Mouse (Mus musculus) neural tube, embryonic 13.5 days (tissue): ENCODE measurements around the gene Arhgap31. TPM values are rescaled to one million over a fixed set of nuclear protein-coding genes. Genes with fewer than 3 reads are reported as not detected.

ENCODE experiments used
- ATAC-seq: fragments of 200-750 bp; cut with Nextera tagmentation; 2 replicates; pipeline ENCODE4 v1.8.0; 2017; ENCODE audit warnings: low read depth, mild to moderate bottlenecking, moderate TSS enrichment, moderate library complexity
- H3K27ac ChIP-seq: fragments of 300-500 bp; sonication (generic); replicated peaks from 2 replicates; pipeline ENCODE4 v1.5.1; 2015; ENCODE audit warnings: moderate library complexity, mild to moderate bottlenecking, inconsistent platforms
- H3K27me3 ChIP-seq: fragments of 300-500 bp; sonication (generic); 2 replicates; pipeline ENCODE4 v1.6.1; 2015; ENCODE audit warnings: mild to moderate bottlenecking, inconsistent platforms
- H3K36me3 ChIP-seq: fragments of 300-500 bp; sonication (generic); 2 replicates; pipeline ENCODE4 v1.6.1; 2015; ENCODE audit warnings: mild to moderate bottlenecking, inconsistent platforms
- H3K4me1 ChIP-seq: fragments of 300-500 bp; sonication (generic); replicated peaks from 2 replicates; pipeline ENCODE4 v1.6.1; 2015; ENCODE audit warnings: inconsistent platforms
- H3K4me2 ChIP-seq: fragments of 300-500 bp; sonication (generic); 2 replicates; pipeline ENCODE4 v1.6.1; 2015; ENCODE audit warnings: inconsistent platforms, mild to moderate bottlenecking, moderate library complexity
- H3K4me3 ChIP-seq: fragments of 300-500 bp; sonication (generic); 2 replicates; pipeline ENCODE4 v1.5.1; 2015; ENCODE audit warnings: mild to moderate bottlenecking, inconsistent platforms
- H3K9ac ChIP-seq: fragments of 300-500 bp; sonication (generic); 2 replicates; pipeline ENCODE4 v1.6.1; 2015; ENCODE audit warnings: moderate library complexity, mild to moderate bottlenecking, inconsistent platforms
- H3K9me3 ChIP-seq: fragments of 300-500 bp; sonication (generic); 2 replicates; pipeline ENCODE4 v1.6.1; 2016; ENCODE audit warnings: inconsistent platforms
- WGBS: fragments of 180-500 bp; shearing (Covaris S2); methylation state at CpG from one replicate; pipeline ENCODE4 v1.1.7; 2015; 5-methylcytosine and 5-hydroxymethylcytosine counted together
- polyA plus RNA-seq: library from polyadenylated mRNA; unstranded; fragments of >200 nt; fragmentation: Nextera tagmentation; extraction: Ambion mirVana; gene quantifications from 2 replicates; pipeline ENCODE4 v1.2.1, GENCODE M21; 2015

Gene Arhgap31
- polyA plus RNA-seq, 1 experiment from 2014 or later = 5.8 TPM

DNA sequence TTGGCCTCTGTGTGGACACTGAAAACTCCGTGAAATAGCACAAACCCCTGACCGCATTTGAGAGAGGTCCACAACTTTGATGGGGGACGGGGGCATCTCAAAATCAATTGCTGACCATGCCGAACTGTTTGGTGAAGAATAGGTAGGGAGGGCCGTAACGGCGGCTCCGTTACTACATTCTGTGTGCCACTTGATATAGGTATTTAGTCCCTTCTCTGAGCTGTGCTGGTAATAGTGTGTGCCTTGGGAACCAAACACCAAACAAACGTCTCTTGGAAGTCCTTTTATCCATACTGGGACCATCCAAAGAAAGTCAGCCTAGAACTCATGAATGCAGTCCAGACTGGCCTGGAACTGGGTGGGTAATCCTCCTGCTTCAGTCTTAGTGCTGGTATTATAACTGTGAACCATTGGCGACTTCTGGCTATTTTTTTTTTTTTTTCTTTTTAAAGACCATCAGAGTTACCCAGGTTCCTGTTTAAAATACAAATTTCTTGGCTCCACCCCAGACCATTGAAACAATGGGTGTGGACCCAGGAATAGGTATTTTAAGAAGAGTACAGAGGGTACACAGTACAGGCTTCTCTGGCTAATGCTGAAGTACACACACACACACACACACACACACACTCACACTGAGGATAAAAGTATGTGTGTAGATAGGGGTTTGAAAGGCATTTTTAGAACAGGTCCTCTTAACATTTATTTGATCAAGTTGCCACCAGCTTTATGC is 31.0 kb upstream of the Arhgap31 start:
- no peak overlapping the region for H3K27ac ChIP-seq
- no peak overlapping the region for H3K4me2 ChIP-seq
- peaks cover 11% of the 10 kb centered on the region; the same call in 1 of the 2 replicates for H3K27me3 ChIP-seq
- 0 out of 2 replicates have a peak, but pooled peaks cover 6% of the 10 kb centered on the region for H3K36me3 ChIP-seq
- H3K4me3 ChIP-seq = no peak overlapping the region
- WGBS = 92% methylated on average over 10 of the region's 10 CpGs
- H3K9ac ChIP-seq = no peak overlapping the region
- H3K4me1 ChIP-seq = peaks cover 12% of the 10 kb centered on the region
- ATAC-seq = no peak
- no peaks in the 10 kb centered on the region for H3K9me3 ChIP-seq

GRCm38 (mm10) chr16:38742659-38743131 is 29.6 kb upstream of the Arhgap31 start:
- H3K9ac ChIP-seq = peak overlapping the region; percentile 89

DNA sequence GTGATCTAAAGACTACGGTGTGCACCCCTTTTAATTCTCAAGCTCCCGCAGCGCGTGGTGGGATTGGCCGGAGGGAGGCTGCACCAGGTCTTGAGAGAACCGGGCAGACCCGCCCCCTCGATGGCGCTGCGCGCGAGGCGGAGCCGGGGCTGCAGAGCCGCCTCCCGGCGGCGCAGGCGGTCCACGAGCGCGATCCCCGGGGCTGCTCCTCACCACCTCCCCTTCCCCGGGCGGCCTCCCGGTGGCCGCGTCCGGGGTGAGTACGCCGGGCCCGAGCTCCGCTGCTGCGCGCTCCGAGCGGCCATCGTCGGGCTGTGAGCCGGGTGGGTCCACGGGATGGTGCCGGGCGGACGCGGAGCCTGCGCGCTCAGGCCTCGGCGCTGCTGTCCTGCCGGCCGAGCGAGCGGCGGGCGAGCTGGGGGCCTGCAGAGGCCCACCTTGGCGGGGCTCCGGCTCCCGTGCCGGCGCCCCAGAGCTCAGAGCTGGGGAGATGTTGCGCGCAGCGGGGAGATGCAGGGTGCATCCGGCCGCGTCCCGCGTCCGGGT is 29.1 kb upstream of the Arhgap31 start, which contains the start of gene B4galt4:
Gene B4galt4, plus strand, starts transcription at position 152 of the 546 bp plus-strand sequence.
- 1% methylated on average over 51 of the region's 69 CpGs for WGBS

More at GRCm38 (mm10) chr16:38742659-38743131, 29.6 kb upstream of the Arhgap31 start:
- H3K4me1 ChIP-seq = peaks cover 12% of the 10 kb centered on the region
- H3K27ac ChIP-seq = peak overlapping the region; percentile 81
- peak; percentile 79 for ATAC-seq
- 0 out of 2 replicates have a peak, but pooled peaks cover 6% of the 10 kb centered on the region for H3K36me3 ChIP-seq
- peak overlapping the region; percentile 74 for H3K4me3 ChIP-seq
- peak overlapping the region; percentile 85 for H3K4me2 ChIP-seq
- H3K27me3 ChIP-seq = peaks cover 11% of the 10 kb centered on the region; the same call in 1 of the 2 replicates
- 2% methylated on average over 13 of the region's 13 CpGs for WGBS
- no peaks in the 10 kb centered on the region for H3K9me3 ChIP-seq

DNA sequence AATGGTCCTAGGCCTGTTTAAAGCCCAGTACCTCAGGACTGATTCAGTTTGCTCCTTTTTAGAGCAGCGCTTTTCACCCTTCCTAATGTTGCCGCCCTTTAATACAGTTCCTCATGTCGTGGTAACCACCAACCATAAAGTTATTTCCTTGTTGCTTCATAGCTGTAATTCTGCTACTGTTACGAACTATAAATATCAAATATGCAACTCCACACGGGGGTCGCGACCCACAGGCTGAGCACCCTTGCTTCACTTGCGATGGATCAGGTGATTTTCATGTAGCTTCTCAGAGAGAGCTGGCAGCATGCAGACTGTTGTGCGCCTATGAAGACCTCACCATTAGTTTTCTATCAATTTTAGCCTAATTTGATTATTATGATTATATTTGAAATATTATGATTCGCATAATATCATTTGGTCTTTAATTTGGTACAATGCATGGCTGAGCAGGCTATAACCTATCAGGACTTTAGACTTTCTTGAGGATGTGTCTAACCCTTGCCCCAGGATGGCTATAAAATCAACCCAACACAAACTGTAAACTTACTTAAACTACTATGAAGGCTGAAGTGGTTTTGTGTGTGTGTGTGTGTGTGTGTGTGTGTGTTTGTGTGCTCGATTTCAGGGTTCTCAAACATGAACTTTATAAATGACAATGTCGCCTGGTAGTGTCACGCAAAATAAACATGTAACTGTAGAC is 28.3 kb upstream of the Arhgap31 start:
- H3K9me3 ChIP-seq = no peaks in the 10 kb centered on the region
- peaks cover 12% of the 10 kb centered on the region for H3K4me1 ChIP-seq
- H3K4me3 ChIP-seq = peak overlapping the region; percentile 74
- WGBS = 84% methylated on average over 13 of the region's 13 CpGs
- no peak for ATAC-seq
- H3K36me3 ChIP-seq = 0 out of 2 replicates have a peak, but pooled peaks cover 6% of the 10 kb centered on the region
- H3K27me3 ChIP-seq = peaks cover 11% of the 10 kb centered on the region; the same call in 1 of the 2 replicates
- H3K27ac ChIP-seq = no peak overlapping the region; the same call in 1 of the 2 replicates
- peak overlapping the region; percentile 89 for H3K9ac ChIP-seq
- peak overlapping the region; percentile 85 for H3K4me2 ChIP-seq

More for the DNA sequence above, 29.1 kb upstream of the Arhgap31 start, which contains the start of gene B4galt4:
- Histone ChIP-seq H3K36me3 (0 out of 2 replicates have a peak, but pooled peaks cover 6% of the 10 kb centered on the region), H3K9ac (peak within 1 kb of the TSS; percentile 89), H3K4me2 (peak within 1 kb of the TSS; percentile 85), H3K9me3 (no peaks in the 10 kb centered on the region), H3K4me3 (peak within 1 kb of the TSS; percentile 74), H3K27me3 (peaks cover 11% of the 10 kb centered on the region; the same call in 1 of the 2 replicates), H3K27ac (peak within 1 kb of the TSS; percentile 81), H3K4me1 (peaks cover 12% of the 10 kb centered on the region)
- ATAC-seq = peak; percentile 95

GRCm38 (mm10) chr16:38730921-38731320 is 17.8 kb upstream of the Arhgap31 start:
- no peaks in the 10 kb centered on the region for H3K27me3 ChIP-seq
- no peaks in the 10 kb centered on the region for H3K36me3 ChIP-seq
- H3K9ac ChIP-seq = no peak overlapping the region
- no peak for ATAC-seq
- no peak overlapping the region for H3K4me3 ChIP-seq
- 51% methylated on average over 8 of the region's 8 CpGs for WGBS
- no peaks in the 10 kb centered on the region; the same call in 1 of the 2 replicates for H3K4me1 ChIP-seq
- no peaks in the 10 kb centered on the region for H3K9me3 ChIP-seq
- H3K27ac ChIP-seq = no peak overlapping the region
- no peak overlapping the region for H3K4me2 ChIP-seq

GRCm38 (mm10) chr16:38729610-38730288 is 16.7 kb upstream of the Arhgap31 start:
- H3K4me2 ChIP-seq = peak overlapping the region; percentile 33
- WGBS = 57% methylated on average over 15 of the region's 15 CpGs

GRCm38 (mm10) chr16:38729139-38729538 is 16.1 kb upstream of the Arhgap31 start:
- Histone ChIP-seq H3K4me2 (no peak overlapping the region), H3K36me3 (no peaks in the 10 kb centered on the region), H3K9ac (no peak overlapping the region), H3K27ac (no peak overlapping the region), H3K27me3 (no peaks in the 10 kb centered on the region), H3K4me3 (no peak overlapping the region), H3K9me3 (no peaks in the 10 kb centered on the region), H3K4me1 (no peaks in the 10 kb centered on the region; the same call in 1 of the 2 replicates)
- ATAC-seq = peak; percentile 43; the same call in 1 of the 2 replicates
- WGBS = 83% methylated on average over 6 of the region's 6 CpGs

More at GRCm38 (mm10) chr16:38729610-38730288, 16.7 kb upstream of the Arhgap31 start:
- Histone ChIP-seq H3K36me3 (no peaks in the 10 kb centered on the region), H3K27ac (no peak overlapping the region), H3K4me1 (no peaks in the 10 kb centered on the region; the same call in 1 of the 2 replicates), H3K9me3 (no peaks in the 10 kb centered on the region), H3K27me3 (no peaks in the 10 kb centered on the region), H3K9ac (no peak overlapping the region), H3K4me3 (no peak overlapping the region)
- 0 out of 2 replicates have a peak, but pooled peaks have one; percentile 40 for ATAC-seq

GRCm38 (mm10) chr16:38728576-38729132 is 15.6 kb upstream of the Arhgap31 start:
- Histone ChIP-seq H3K27ac (no peak overlapping the region), H3K4me2 (no peak overlapping the region), H3K27me3 (no peaks in the 10 kb centered on the region), H3K9ac (no peak overlapping the region), H3K4me1 (no peaks in the 10 kb centered on the region; the same call in 1 of the 2 replicates), H3K4me3 (no peak overlapping the region), H3K9me3 (no peaks in the 10 kb centered on the region), H3K36me3 (no peaks in the 10 kb centered on the region)
- WGBS = 89% methylated on average over 15 of the region's 15 CpGs
- ATAC-seq = no peak

GRCm38 (mm10) chr16:38724974-38725373 is 11.9 kb upstream of the Arhgap31 start:
- Histone ChIP-seq H3K9ac (no peak overlapping the region), H3K27me3 (no peaks in the 10 kb centered on the region), H3K4me2 (no peak overlapping the region), H3K4me1 (no peaks in the 10 kb centered on the region; the same call in 1 of the 2 replicates), H3K4me3 (no peak overlapping the region), H3K27ac (no peak overlapping the region), H3K9me3 (no peaks in the 10 kb centered on the region), H3K36me3 (no peaks in the 10 kb centered on the region)
- ATAC-seq = no peak
- 59% methylated on average over 13 of the region's 13 CpGs for WGBS

DNA sequence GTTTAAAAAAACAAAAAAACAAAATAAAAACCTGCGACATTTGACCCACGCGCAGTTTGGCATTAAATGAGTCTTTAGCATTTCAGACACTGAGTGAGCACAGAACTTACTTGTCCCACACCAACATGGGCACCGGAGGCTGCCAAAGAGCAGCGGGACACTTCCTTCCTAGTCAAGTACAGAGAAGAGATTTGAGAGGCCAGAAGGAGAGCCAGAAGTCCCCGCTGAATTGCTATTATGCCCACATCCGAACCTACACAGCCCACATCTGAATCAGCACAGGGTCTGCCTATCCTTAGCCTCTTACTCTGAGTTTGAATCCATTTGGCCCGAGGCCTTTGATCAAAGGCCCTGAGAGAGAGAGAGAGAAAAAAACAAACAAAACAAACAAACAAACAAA is 11.2 kb upstream of the Arhgap31 start:
- H3K4me1 ChIP-seq = no peaks in the 10 kb centered on the region
- H3K9ac ChIP-seq = no peak overlapping the region
- no peaks in the 10 kb centered on the region for H3K9me3 ChIP-seq
- H3K4me2 ChIP-seq = no peak overlapping the region
- H3K4me3 ChIP-seq = no peak overlapping the region
- H3K36me3 ChIP-seq = no peaks in the 10 kb centered on the region
- 80% methylated on average over 8 of the region's 8 CpGs for WGBS
- ATAC-seq = no peak
- no peak overlapping the region for H3K27ac ChIP-seq
- H3K27me3 ChIP-seq = no peaks in the 10 kb centered on the region

DNA sequence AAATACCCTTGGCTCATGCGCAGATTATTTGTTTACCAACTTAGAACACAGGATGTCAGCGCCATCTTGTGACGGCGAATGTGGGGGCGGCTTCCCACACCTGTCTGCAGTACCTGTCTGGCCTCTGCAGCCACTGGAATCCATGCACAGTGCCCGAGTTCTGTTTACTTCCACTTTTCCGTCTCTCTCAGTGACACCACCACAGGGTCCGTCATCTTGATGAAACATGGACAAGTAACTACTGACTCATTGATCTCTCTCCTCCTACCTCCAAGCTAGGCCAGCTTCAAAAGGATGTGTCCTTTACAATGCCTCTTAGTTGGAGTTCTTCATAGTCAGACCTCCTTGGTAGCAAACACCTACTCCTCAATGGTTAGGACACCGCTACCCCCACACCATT is 8.3 kb upstream of the Arhgap31 start:
- 91% methylated on average over 9 of the region's 9 CpGs for WGBS
- no peak overlapping the region for H3K27ac ChIP-seq
- H3K9me3 ChIP-seq = no peaks in the 10 kb centered on the region
- H3K36me3 ChIP-seq = no peaks in the 10 kb centered on the region
- ATAC-seq = no peak
- H3K4me3 ChIP-seq = no peak overlapping the region
- H3K27me3 ChIP-seq = no peaks in the 10 kb centered on the region
- H3K4me2 ChIP-seq = no peak overlapping the region
- H3K4me1 ChIP-seq = no peaks in the 10 kb centered on the region
- H3K9ac ChIP-seq = no peak overlapping the region
